Mouse (Mus musculus) cerebellum, adult 11 months (tissue): Measurements from ENCODE around the gene Gm20388.

Source experiments
- DNase-seq: peaks from one replicate; pipeline ENCODE4 v3.0.0; 2022

Gm20388 gene

GRCm38 (mm10) chr8:120464585-120464937, 553.9 kb downstream of the Gm20388 start:
- no peak for DNase-seq

DNA sequence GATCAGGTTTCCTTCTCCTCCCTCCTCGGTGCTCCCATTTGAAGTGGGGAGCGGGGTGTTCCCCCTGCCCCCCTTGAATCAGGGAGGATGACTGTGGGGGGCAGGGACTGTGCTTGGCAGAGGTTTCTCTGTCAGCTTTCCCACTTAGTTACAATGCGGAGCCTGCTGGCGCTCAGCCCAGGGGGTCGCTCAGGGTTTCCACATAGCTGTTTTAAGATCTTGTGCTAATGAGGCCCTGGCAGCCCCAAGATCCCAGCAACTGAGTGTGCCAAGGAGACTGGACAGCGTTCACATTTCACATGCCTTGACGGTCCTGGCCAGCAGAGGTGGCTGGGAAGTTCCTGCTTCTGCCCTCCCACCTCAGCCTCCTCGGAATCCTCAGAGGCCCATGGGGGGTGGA, 555.1 kb downstream of the Gm20388 start:
- DNase-seq: no peak

- no peak for DNase-seq
Measured at GRCm38 (mm10) chr8:120466266-120466665, 555.6 kb downstream of the Gm20388 start.

DNA sequence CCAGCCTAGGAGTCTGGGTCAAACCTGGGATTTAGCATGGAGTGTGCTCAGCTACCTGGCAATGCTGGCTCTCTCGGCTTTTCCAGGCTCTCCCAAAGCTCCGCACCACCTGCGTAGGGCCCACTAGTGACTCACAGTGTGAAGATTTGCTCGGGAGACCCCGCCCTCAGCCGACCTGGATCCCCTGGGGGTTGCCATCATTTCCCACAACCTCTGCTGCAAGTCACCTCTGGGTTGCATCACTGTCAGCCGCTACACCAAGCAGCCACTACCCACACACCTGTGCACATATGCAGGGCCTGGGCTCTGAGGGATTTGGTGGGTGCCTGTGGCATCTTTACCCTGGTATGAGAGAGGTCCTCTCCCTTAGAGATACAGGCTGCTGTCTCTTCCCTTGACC, 557.0 kb downstream of the Gm20388 start:
- DNase-seq: no peak

DNA sequence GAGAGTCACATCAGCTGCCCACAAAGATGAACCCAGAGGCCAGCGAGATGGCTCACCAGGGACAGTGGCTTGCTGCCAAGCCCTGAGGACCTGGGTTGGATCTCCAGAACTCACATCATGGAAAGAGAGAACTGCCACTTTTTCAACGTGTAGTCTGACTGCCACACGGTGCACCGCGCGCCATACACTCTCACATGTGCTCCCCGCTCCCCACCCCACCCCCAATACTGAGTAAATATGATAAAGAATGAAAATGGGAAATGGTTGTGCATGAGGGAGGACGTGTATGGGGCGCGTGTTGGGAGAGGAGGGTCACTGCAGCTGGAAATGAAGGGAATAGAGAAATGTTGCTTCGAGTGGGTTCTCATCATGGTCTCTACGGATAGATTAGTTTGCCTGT, 559.5 kb downstream of the Gm20388 start:
- DNase-seq: no peak

GRCm38 (mm10) chr8:120471166-120471565, 560.5 kb downstream of the Gm20388 start:
- DNase-seq: peak; percentile 49

GRCm38 (mm10) chr8:120471752-120472151, 561.1 kb downstream of the Gm20388 start:
- no peak for DNase-seq

DNA sequence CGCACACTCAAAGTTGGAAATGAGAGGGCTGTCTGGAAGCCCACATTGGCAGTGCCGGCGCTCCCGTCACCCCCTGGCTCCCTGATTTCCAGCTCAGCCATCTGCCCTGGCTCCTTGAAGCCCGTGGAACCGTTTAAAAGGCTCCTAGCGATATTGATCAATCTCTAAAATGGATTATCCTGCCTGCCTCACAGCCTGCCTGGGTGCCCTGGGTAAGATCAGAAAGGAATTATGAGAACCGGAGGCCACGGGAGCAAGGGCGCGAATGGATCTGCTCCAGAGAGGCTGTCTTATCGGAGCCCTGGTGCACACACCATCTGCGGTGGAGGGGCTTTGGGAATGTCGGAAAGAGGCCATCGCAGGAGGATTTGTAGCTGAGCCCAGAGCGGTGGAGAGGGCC, 561.6 kb downstream of the Gm20388 start:
- no peak for DNase-seq

DNA sequence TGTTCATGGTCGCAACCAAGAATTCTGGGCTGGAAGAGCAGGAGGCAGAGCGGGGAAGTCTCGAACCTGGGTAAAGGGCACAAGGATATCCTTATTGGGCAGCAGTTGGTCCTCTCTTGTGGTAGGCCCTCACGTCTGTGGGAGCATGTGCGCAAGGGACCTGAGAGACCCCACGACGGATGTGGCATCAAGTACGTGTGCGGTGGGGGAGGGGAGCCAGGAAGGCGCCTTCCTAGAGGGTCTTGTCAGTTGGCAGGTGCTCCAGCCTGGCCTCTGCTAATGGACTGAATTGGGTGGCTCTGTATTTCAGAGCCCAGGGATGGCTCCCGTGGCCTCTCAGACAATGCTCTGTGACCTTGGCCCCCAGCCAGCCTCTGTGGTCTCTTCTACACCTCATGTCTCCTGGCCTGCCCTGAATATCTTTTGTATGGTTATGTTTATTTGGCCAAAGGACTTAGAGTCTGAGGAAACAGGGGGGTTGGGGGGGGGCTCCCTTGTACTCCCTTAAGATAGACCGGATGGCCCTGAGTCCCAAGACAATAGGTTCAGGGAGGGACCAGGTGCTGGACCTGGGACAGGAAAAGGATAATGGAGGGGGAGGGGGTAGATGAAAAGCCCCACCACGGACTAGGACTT, 563.2 kb downstream of the Gm20388 start:
- no peak for DNase-seq

DNA sequence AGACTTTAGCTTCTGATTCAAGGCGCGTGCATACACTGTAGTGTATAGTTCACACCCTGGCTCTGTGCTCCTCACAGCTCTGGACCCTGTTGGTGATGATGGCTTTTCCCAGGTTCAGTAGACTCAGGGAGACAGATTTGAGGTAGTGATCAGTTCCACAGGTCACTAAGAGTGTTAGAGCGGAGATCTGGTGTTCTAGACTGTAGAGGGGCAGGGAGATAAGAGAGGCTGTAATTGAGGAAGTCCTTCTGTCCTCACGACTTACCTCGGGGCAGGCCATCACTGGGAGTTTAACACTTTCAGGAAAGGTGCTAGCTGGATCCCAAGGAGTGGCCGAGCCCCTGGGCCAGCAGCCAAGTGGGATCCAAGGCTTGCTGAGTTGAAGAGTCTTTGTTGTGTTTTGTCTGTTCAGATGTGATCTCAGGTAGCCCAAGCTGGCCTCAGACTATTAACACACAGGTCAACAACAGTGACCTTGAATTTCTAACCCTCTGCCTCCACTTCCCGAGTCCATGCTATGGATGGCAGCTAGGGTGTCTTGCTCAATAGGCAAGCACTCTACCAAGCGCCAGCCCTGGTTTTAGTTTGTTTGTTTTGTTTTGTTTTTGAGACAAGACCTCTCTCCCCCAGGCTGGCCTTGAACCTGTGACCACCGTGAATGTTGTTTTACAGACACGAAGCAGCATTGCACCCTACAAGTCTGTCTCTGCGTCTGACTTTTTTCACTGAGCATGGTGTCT, 564.0 kb downstream of the Gm20388 start:
- no peak for DNase-seq

DNA sequence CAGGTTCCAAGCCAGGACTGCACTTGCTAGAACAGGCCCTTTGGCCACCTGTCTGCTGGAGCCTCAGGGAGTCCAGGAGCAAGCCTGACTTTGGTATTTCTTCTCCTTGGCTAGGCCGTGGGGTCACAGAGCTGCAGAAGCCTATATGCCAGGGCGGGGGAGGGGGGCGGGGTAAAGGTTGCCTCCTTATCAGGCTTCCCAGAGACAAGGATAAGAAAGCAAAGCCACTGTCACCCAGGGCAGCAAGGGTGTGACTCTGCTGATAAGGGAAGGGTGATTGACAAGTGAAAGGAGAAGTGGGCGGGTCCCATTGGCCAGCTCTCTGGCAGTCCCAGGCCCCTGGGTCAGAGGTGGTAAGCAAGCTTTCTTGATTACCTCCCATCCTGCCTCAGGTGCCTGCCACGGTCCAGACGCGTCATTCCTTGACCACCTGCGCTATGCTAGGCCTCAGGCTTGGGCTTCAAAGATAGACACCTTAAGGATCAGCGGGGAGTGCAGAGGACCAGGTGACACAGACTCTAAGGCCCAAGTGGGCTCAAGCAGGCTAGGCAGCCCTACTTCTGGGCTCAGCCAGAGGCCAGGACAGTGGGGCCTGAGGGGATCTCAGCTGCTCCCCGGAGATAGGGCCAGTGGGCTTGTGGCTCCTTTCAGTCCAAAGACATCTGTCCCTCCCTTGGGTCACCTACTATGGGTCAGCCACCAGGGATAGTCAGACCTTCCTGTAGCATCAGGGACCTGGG, 565.0 kb downstream of the Gm20388 start:
- DNase-seq: no peak

GRCm38 (mm10) chr8:120476711-120477575, 566.3 kb downstream of the Gm20388 start:
- no peak for DNase-seq

- DNase-seq: no peak
Measured at GRCm38 (mm10) chr8:120478754-120479153, 568.1 kb downstream of the Gm20388 start.

DNA sequence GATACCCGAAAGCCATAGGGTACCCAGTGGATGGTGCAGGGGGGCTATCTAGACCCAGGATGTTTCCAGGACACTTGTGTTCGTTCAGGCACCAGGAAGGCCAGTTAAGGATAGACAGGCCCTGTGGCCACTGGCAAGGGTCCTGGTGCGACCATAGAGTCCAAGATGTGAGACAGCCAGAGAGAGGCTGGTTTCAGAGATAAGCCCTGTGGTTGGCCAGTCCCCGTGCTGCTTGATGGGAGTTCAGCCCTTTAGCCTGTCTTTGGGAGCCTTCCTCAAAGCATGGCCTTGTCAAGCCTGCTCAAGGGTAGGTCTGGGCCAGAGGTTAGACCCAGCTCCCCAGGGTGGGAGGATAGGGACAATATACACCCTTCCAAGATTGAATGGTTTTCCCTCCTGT, 569.0 kb downstream of the Gm20388 start:
- DNase-seq: no peak

- no peak for DNase-seq
Measured at GRCm38 (mm10) chr8:120482015-120482689, 571.5 kb downstream of the Gm20388 start.

DNA sequence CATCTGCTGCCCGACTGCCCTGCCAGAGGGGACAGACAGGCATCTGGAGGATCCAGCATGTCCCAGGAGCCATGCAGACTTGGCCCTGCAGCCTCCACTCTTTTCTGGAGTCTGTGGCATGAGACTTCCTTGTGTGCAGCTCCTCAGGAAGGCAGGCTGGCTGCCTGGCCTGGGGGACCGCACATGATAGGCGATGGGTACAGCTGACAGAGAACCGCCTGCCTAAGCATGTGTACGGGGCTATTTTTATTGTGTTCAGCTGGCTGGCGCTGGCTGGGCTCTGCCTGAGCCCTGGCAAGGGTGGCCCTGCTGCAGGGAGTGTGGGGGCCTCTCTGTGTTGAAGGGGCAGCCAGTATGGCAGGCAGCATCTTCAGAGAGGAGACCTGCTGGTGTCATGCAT, 573.8 kb downstream of the Gm20388 start:
- DNase-seq: no peak

DNA sequence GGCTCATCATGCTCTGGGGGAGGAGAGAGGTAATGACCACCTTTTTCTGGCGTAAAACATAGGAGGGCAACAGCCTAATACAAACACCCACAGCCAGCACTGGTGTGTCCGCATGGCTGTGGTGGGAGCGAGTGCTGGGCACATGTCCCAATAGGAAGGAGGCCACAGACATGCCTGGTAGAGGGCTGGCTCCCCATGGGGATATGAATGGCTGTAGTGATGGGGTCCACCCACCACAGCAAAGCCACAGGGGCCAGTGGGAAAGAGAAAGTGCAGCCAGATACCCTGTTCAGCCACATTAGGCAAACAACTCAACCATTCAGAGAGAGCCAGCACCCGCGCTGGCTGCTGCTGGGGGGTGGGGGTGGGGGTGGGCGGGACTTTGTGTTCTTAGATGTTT, 574.5 kb downstream of the Gm20388 start:
- DNase-seq: no peak

- no peak for DNase-seq
Measured at GRCm38 (mm10) chr8:120485551-120486476, 575.2 kb downstream of the Gm20388 start.

DNA sequence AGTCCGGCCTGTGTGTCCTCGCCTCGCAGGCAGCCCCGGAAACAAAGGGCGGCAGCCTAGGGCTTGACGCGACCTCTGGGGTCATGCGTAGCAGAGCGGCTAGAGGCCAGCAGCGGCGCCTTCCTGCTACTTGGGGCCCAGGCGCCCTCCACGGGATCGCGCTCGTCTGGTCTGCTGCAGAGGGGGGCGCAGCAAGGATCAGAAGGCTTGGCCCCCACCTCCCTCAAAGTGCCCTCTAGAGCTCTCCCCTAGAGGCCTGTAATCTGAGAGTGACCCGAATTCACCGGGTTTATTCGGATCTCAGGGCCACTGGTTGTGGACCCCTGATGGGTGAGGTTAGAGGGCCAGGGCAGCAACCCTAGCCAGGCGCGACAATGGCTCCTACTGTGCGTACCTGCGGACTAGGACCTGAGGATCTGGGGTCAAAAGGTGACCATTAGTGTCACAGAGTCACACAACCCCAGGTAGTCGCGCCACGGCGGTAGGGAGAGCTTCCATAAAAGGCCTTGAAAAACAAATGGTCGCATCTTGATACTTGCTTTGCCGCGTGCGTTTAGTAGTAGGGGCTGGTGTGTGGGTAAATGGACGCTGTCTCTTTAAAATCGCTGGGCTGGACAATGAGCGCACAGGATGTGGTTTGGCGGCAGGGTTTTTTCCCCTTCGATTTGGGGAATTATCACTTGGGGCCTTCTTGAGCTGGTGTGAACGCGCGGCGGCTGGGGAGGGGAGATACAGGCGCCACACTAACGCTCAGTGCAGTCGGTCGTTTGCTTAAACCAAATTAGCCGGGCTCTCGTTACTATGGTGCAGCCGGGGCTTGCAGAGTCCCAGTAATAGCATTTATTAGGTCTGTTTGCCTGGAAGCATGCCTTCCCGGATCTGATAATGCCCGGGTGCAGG, 576.1 kb downstream of the Gm20388 start:
- peak; percentile 54 for DNase-seq

DNA sequence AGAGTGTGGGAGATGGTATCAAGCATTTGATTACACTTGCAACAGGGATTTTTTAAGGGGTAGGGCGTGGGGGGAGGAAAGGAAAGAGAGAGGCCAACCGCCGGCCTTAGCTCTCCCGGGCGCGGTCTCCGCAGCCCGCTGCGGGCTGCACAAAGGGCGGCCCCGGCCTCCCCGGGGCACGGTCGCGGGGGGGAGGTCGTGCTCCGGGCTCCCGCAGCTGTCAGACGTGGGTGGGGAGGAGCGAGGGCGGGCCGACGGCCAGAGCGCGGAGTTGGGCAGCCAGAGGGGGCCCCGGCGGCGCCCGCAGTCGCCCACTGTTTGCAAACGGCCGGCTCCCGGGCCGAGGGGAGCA, 576.7 kb downstream of the Gm20388 start:
- no peak for DNase-seq
